Mouse (Mus musculus) kidney, adult 2 months (tissue): Measurements from ENCODE around the gene Comp. TPM values are rescaled to one million over a fixed set of nuclear protein-coding genes. Genes with fewer than 3 reads are reported as not detected.

Experiments
- DNase-seq: peaks from one replicate; pipeline ENCODE4 v3.0.0; 2021
- H3K27ac ChIP-seq: fragments of 200-500 bp; 2 replicates; pipeline ENCODE4 v1.5.1; 2012; ENCODE audit warnings: low read depth, low read length, control low read depth, inconsistent platforms; ENCODE audit not compliant: insufficient read depth
- H3K27me3 ChIP-seq: fragments of 200-500 bp; replicated peaks from 2 replicates; pipeline ENCODE4 v1.6.1; 2012; ENCODE audit warnings: mild to moderate bottlenecking, moderate library complexity, low read length, inconsistent platforms; ENCODE audit not compliant: control insufficient read depth, insufficient read depth
- H3K36me3 ChIP-seq: fragments of 200-500 bp; 2 replicates; pipeline ENCODE4 v1.6.1; 2012; ENCODE audit warnings: mild to moderate bottlenecking, moderate library complexity, low read length, inconsistent platforms; ENCODE audit not compliant: control insufficient read depth, insufficient read depth
- H3K4me1 ChIP-seq: fragments of 200-500 bp; 2 replicates; pipeline ENCODE4 v1.6.1; 2011; ENCODE audit warnings: low read length; ENCODE audit not compliant: control insufficient read depth, insufficient read depth
- H3K4me3 ChIP-seq: fragments of 200-500 bp; 2 replicates; pipeline ENCODE4 v1.5.1; 2011; ENCODE audit warnings: mild to moderate bottlenecking, low read depth, low read length, control low read depth; ENCODE audit not compliant: insufficient read depth
- CTCF ChIP-seq: fragments of 200-500 bp; conservative IDR thresholded peaks from 2 replicates; pipeline ENCODE4 v1.5.1; 2011; ENCODE audit warnings: low read depth, mild to moderate bottlenecking, control low read depth, low read length, moderate library complexity, mixed read lengths; ENCODE audit not compliant: insufficient read depth, insufficient read length
- POLR2A ChIP-seq: fragments of 200-500 bp; IDR thresholded peaks from one replicate; pipeline ENCODE4 v1.6.1; 2011; ENCODE audit warnings: low read depth, low read length, control low read depth
- WGBS: fragments of 180-500 bp; shearing (Covaris S2); methylation state at CpG from one replicate; pipeline ENCODE4 v1.1.7; 2018; 5-methylcytosine and 5-hydroxymethylcytosine counted together
- polyA plus RNA-seq: library from polyadenylated mRNA; depleted of rRNA; stranded (reverse); fragments of >200 nt; gene quantifications from 2 replicates; pipeline ENCODE4 v1.2.3, GENCODE M21; 2012

Gene Comp
- polyA plus RNA-seq, 1 experiment = 1.6 TPM

DNA sequence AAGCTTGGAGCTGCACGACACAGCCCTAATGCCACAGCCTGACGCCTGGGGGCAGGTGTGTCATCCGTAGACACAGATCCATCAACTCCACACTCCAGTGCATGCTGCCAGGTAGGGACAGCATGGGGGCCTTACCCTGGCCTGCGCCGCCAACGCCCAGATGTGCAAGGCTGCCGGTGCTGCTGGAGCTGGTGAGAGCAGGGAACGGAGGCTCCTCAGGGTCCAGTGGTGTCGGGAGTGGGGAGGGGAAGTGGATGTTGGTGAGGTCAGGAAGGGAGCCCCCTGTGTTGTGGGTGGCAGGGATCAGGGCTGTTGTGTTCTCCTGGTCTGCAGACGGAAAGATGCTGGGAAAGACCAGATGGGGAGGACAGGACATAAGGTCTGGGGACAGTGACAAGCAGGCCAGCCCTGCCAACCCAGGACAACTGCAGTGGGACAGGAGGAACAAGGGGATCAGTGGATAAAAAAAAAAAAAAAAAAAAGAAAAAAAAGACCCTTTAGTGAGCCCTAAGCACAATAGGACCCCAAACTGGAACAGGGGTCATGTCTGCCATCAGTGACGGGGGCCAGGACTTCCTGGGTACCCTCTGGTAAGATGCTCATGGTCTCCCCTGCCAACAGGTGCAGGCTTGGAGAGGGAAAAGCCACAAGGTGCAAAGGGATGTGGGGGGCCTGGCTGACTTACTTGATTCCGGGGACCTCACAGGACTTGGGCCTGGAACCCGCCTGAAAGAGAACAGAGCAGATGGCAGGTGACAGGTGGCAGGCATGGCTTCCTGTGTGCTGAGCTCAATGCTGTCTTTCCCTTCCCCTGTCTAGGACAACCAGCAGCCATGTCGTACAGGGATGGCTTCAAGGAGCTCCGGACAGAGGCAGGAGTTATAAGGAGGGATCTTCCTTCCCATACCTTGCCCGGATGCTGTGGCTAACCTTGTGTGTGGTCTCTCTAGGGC is 24.5 kb downstream of the Comp start:
- no peaks in the 10 kb centered on the region for H3K36me3 ChIP-seq
- DNase-seq = no peak
- H3K27ac ChIP-seq = no peak overlapping the region
- 91% methylated on average over 16 of the region's 16 CpGs for WGBS
- H3K4me1 ChIP-seq = no peaks in the 10 kb centered on the region
- no peaks in the 10 kb centered on the region for H3K27me3 ChIP-seq
- H3K4me3 ChIP-seq = no peak overlapping the region
- TF ChIP-seq CTCF (no peak), POLR2A (no peak)

DNA sequence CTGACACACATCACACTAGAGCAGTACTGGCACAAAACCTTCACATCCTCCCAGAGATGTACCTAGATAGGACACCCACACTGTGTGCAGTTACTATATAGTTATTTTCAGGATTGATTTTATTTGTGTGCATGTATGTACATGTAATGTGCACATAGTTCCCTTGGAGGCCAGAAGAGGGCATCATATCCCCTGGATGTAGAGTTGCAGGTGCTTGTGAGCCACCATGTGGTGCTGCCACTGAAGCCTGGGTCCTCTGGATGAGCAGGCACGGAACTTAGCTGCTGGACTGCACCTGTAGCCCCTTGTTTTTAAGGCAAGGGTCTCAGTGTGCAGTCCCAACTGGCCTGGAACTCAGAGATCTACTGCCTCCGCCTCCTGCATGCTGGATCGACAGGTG is 30.9 kb downstream of the Comp start:
- no peaks in the 10 kb centered on the region for H3K27me3 ChIP-seq
- TF ChIP-seq CTCF = no peak
- TF ChIP-seq POLR2A = no peak
- no peak overlapping the region for H3K4me3 ChIP-seq
- 97% methylated on average over 3 of the region's 3 CpGs for WGBS
- H3K36me3 ChIP-seq = no peaks in the 10 kb centered on the region
- no peak for DNase-seq
- H3K4me1 ChIP-seq = no peaks in the 10 kb centered on the region
- no peak overlapping the region for H3K27ac ChIP-seq

- Histone ChIP-seq H3K27me3 (no peaks in the 10 kb centered on the region), H3K4me3 (no peak overlapping the region), H3K4me1 (no peaks in the 10 kb centered on the region), H3K27ac (no peak overlapping the region), H3K36me3 (no peaks in the 10 kb centered on the region)
- TF ChIP-seq POLR2A (no peak), CTCF (no peak)
- 34% methylated on average over 7 of the region's 7 CpGs for WGBS
- DNase-seq = no peak
These were observed 31.8 kb downstream of the Comp start for GRCm38 (mm10) chr8:70405189-70405588.

DNA sequence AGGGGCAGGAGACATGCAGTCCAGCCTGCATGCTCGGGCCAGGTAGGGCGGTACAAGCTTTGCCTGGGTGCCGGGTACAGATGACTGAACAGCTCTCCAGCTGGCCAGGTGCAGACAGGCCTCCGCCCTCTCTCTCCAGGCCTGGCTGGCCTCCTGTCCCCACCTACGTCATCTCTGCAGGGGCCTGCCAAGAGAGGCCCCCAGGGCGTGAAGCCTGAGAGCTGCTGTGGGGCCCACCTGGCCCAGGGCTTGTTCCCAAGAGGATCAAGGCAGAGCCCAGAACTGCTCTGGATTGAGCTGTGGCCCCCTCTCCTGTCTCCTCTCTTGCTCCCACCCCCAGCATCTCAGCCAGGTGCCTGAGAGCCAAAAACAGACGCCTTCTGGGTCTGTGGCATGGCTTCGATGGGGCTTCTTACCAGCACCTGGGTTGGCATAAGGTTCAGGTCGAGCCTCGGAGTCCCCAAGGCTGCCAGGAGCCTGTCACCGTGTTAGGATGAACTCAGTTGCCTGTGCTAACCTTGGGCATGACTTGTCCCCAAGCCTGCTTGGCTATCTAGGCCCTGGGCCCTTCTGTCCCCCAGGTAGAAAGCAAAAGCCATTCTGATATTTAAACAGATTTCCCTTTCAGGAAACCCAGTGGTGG is 33.2 kb downstream of the Comp start:
- no peaks in the 10 kb centered on the region for H3K4me1 ChIP-seq
- no peaks in the 10 kb centered on the region for H3K27me3 ChIP-seq
- DNase-seq = peak; percentile 52
- no peaks in the 10 kb centered on the region for H3K36me3 ChIP-seq
- no peak overlapping the region for H3K4me3 ChIP-seq
- H3K27ac ChIP-seq = peak overlapping the region; percentile 19; the same call in 1 of the 2 replicates
- 61% methylated on average over 11 of the region's 11 CpGs for WGBS
- TF ChIP-seq POLR2A (no peak), CTCF (no peak)

DNA sequence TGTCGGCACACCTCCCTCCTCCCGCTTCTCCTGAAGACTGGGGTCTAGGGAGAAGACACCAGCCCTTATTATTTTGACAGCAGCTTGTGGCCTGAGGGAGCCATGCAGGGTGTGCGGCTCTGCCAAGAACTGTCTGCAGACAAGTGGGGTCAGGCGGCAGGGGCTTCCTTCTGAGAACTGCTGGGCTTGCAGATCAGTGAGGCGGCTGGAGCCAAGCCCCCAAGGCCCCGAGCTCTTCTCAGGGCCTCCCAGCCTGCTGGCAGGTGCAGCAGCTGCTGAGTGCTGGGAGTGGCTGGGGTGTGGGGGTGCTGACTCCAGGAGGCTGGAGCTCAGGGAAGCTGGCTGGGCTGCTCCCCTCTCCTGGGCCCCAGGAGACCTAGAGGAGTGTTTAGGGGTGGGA is 34.9 kb downstream of the Comp start:
- TF ChIP-seq CTCF = no peak
- no peak for TF ChIP-seq POLR2A
- Histone ChIP-seq H3K27me3 (no peaks in the 10 kb centered on the region), H3K27ac (no peak overlapping the region), H3K36me3 (no peaks in the 10 kb centered on the region), H3K4me3 (no peak overlapping the region), H3K4me1 (no peaks in the 10 kb centered on the region)
- WGBS = 80% methylated on average over 6 of the region's 6 CpGs
- no peak for DNase-seq

GRCm38 (mm10) chr8:70409019-70409418 is 35.7 kb downstream of the Comp start:
- H3K27me3 ChIP-seq = no peaks in the 10 kb centered on the region
- no peak overlapping the region for H3K4me3 ChIP-seq
- H3K4me1 ChIP-seq = no peaks in the 10 kb centered on the region
- 82% methylated on average over 10 of the region's 10 CpGs for WGBS
- TF ChIP-seq POLR2A = no peak
- no peak for TF ChIP-seq CTCF
- H3K27ac ChIP-seq = no peak overlapping the region
- H3K36me3 ChIP-seq = no peaks in the 10 kb centered on the region
- DNase-seq = no peak

DNA sequence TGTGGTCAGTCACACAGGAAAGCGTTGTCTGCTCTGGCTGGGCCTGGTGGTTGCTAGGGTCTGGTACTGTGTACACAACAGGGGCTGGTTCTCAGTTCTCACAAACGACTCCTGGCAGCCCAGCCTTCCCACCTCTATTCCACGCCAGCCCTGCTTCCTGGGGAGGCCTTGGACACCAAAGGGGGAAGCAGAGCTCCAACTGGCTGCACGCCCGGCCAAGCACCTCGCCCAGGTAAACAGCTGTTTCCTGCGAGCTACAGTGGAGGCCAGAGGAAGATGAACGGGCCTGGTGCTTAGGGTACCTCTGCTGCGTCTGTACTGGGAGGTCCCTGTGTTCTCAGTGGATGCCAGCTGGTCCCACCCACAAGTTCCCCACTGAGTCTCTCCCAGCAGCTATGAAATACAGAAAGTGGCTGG is 36.1 kb downstream of the Comp start:
- H3K36me3 ChIP-seq = no peaks in the 10 kb centered on the region
- TF ChIP-seq CTCF = no peak
- no peak for TF ChIP-seq POLR2A
- H3K4me3 ChIP-seq = no peak overlapping the region
- WGBS = 56% methylated on average over 9 of the region's 9 CpGs
- H3K4me1 ChIP-seq = no peaks in the 10 kb centered on the region
- DNase-seq = no peak
- H3K27ac ChIP-seq = no peak overlapping the region
- no peaks in the 10 kb centered on the region for H3K27me3 ChIP-seq

DNA sequence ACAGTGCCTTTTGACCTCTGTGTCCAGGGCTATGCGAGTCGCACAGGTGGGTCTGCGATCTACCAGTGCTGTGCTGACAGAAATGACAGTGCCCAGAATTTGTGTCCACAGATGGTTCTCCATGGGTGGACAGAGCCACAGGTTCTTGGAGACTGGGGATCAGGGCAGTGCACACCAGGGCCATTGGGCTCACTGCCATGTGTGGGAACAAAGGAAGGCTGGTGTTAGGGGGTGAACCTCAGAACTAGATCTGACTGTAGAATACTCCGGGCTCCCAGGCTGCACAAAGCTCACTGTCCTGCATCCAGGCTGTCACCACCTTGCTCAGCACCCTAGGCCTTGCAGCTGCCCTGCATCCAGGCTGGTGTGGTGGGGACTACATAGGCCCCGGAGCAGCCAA is 36.9 kb downstream of the Comp start:
- H3K36me3 ChIP-seq = no peaks in the 10 kb centered on the region
- no peaks in the 10 kb centered on the region for H3K27me3 ChIP-seq
- no peak overlapping the region for H3K27ac ChIP-seq
- H3K4me1 ChIP-seq = no peaks in the 10 kb centered on the region
- H3K4me3 ChIP-seq = no peak overlapping the region
- no peak for DNase-seq
- no peak for TF ChIP-seq CTCF
- no peak for TF ChIP-seq POLR2A
- WGBS = 92% methylated on average over 5 of the region's 5 CpGs
